Mouse (Mus musculus): ENCODE data around the gene Kl.

The Kl gene

GRCm38 (mm10) chr5:150952328-150952668 lies at the start of gene Kl:
Kl (plus strand) TSS chr5:150952607.
- no peak for DNase-seq (ENCODE audit: low spot score)

DNA sequence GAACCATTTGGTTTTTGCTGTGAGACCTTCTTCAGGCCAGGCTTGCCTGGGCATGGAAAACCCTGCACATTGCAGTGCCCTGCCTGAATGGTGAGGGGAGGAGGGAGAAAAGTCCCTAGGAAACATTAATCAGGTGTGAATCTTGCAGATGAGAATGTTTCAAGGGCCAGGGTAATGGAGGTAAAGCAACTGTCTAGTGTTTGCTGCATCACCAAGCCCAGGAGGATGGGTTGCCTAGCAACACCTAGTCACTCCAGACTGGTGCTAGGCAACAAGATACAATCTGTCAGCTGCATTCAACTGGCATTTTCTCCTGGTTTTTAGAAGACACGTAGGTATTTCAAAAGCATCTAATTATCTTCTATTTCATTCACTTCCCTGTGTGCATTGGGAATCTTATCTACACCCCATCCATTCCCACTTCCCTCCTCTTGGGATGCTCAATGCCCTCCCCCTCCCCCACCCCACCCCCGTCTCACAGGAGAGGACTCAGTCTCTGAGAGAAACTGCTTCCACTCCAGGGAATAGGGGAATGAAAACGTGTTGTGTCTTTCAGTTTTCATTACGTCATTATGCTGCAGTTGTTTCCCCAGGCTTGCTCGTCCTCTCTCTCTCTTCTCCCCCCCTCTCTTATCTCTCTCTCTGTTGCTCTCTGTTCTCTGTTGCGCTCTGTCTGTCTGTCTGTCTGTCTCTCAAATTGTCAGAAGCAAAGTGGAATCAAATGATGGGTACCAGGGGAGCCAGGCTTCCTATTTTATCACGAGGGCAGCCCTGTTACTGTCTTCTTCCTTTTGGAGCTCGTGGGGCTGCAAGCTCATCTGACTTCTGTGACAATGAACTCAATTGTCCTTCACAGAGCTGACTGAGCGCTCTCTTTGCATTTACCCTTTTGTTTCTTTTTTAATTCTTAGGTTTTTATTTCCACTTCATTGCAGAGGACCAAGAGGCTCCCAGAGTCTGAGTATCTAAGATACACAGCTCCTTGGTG lies 46.1 kb upstream of the Kl start:
- no peak for DNase-seq (ENCODE audit: low spot score)

GRCm38 (mm10) chr5:150912156-150912555 lies 40.3 kb upstream of the Kl start:
- DNase-seq (ENCODE audit: low spot score) = no peak

DNA sequence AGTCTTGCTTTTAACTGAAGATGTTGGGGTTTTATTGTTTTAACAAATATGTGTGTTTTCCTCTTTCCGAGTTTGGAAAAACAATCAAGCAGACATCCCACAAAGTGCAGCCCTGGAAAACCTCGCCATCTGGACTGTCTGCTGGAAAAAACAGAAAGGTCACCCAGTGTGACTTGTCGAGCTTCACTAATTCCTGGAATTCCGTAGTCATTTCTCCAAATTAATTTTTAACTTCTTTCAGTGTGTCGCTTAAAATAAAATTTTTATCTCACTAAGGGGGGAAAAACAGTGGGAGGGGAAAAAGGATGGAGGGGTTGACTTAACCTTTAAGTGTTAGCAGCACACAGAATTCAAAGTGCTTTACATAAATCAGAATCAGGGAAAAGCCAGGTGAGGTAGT lies 39.8 kb upstream of the Kl start:
- no peak for DNase-seq (ENCODE audit: low spot score)

GRCm38 (mm10) chr5:150915080-150916055 lies 37.0 kb upstream of the Kl start:
- DNase-seq (ENCODE audit: low spot score) = no peak

DNA sequence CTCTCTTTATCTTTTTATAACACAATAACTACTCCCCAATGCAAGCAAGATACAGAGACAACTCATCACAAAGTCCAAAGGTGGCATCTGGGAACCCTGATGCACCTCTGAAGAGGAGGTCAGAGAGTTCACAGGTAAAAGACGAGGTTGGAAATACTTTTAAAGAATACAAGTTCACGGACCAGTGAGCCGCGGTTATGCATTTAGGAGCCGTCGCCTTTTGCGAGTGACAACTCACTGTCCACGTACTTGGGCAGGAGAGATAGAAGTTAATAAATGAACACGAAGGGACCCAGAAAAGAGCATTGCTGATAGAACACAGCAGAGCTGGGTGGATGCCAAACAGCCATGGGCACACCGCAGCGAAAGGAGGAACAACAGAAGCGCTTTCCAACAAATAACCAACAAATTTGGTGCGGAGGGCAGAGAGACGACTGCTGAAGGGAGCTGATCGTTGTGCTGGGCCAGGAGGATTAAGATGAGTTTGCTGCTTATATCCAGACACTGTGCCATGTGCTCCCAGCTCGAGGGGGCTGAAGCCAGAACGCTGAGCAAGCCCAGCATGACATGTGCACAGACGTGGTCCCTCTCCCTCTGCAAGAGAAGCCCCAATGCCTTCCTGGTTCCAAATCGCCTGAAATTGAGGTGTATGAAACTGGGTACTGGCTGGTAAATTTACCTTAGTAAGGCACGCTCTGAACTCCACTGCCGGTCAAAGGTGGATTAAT lies 35.1 kb upstream of the Kl start:
- DNase-seq (ENCODE audit: low spot score) = no peak

- no peak for DNase-seq (ENCODE audit: low spot score)
Measured at GRCm38 (mm10) chr5:150918599-150918998, 33.8 kb upstream of the Kl start.

DNA sequence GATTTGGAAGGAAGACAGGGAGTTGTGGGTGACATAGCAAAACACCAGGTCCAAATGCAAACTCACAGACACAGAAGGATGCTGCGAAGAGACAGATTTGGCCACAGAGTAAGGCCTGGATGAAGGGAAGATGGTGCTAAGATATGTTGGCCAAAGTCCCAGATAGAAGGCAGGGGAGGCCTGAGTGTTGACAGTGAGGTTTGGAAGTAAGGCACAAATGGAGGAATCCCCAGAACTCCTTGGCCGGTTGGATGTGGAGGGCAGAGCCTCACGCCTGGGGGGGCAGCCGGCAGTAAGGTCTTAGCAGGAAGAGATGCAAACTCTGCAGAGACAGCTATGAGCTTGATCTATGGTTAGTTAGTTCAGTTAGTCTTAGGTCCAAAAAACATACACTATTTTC lies 33.1 kb upstream of the Kl start:
- DNase-seq (ENCODE audit: low spot score) = no peak

DNA sequence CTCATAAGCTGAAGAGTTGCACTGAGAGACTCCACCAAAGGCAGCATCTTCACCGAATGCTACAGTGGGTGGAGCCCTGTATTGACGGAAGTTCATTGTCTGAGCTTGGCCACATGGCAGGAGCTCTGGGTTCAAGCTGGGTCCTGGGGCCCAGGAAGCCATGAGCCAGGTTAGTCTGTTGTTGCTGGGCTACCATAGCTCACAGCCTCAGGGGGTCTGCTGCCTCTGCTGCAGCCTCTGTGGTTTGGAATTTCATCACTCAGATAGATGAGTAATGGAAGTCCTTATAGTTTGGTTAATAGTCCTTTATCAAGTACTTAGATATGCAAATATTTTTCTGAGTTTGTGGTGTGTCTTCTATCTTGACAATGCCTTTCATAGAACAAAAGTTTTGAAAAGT lies 32.4 kb upstream of the Kl start:
- DNase-seq (ENCODE audit: low spot score) = no peak

DNA sequence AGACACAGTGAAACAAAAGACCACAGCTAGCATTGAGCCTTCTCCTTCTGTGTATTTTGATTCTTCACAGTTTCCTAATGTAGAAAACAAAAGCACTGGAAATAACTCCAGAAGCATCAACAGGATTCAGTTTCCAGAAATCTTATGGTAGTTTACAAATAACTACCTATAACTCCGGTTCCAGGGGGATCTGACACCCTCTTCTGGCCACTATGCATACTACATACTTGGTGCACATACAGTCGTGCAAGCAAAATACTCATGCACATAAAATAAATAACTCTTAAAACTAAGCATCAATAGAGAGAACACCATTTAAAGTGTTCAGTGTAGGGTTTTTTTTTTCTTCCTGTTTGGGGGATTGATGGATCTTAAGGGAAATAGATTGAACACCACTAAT lies 23.0 kb upstream of the Kl start:
- DNase-seq (ENCODE audit: low spot score) = no peak

DNA sequence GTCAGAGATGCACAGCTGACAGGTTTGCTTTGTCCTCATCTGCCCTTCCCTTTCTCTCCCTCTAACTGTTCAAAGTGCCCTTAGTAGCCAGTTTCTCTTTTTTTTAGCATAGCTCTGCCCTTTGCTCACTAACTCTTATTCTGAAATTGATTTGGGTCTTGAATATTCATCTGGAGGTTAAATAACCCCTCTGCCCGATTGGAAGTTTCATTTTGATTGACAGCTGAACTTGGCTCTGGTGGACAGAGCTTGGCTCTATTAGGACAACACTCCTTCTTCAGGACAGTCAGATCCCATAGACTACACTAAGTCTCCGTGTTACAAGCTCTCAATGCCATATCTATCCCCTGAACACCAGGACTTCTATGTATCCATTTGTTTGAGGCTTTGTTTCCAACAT lies 19.8 kb upstream of the Kl start:
- DNase-seq (ENCODE audit: low spot score) = no peak

- no peak for DNase-seq (ENCODE audit: low spot score)
Measured at GRCm38 (mm10) chr5:150936213-150936612, 16.2 kb upstream of the Kl start.

- no peak for DNase-seq (ENCODE audit: low spot score)
Measured at GRCm38 (mm10) chr5:150936807-150937206, 15.6 kb upstream of the Kl start.

GRCm38 (mm10) chr5:150937501-150937900 lies 14.9 kb upstream of the Kl start:
- DNase-seq (ENCODE audit: low spot score) = no peak

- no peak for DNase-seq (ENCODE audit: low spot score)
Measured at GRCm38 (mm10) chr5:150945576-150945975, 6.8 kb upstream of the Kl start.

DNA sequence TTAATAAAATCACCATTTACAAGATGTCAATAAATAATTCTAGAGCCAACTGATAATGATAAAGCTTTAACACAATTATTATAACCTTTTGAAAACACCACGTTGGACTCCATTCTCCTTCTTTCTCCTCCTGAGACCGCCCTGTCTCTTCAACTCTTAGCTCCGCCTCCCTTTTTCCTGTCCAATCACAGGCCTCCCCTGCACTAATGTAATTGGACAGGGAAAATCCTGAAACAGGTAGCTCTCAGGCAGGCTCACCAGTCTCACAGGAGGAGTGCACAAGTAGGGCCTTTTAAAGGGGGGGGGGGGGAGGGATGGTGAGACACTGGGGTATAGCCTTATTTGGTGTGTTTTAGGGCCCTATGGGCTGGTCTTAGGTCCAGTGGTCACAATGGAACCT lies 3.3 kb upstream of the Kl start:
- DNase-seq (ENCODE audit: low spot score) = no peak

GRCm38 (mm10) chr5:150951325-150951724 lies 1.1 kb upstream of the Kl start:
- no peak for DNase-seq (ENCODE audit: low spot score)

DNA sequence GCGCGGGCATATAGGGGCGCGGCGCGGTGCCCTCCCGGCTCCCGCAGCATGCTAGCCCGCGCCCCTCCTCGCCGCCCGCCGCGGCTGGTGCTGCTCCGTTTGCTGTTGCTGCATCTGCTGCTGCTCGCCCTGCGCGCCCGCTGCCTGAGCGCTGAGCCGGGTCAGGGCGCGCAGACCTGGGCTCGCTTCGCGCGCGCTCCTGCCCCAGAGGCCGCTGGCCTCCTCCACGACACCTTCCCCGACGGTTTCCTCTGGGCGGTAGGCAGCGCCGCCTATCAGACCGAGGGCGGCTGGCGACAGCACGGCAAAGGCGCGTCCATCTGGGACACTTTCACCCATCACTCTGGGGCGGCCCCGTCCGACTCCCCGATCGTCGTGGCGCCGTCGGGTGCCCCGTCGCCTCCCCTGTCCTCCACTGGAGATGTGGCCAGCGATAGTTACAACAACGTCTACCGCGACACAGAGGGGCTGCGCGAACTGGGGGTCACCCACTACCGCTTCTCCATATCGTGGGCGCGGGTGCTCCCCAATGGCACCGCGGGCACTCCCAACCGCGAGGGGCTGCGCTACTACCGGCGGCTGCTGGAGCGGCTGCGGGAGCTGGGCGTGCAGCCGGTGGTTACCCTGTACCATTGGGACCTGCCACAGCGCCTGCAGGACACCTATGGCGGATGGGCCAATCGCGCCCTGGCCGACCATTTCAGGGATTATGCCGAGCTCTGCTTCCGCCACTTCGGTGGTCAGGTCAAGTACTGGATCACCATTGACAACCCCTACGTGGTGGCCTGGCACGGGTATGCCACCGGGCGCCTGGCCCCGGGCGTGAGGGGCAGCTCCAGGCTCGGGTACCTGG lies 488 bp downstream of the Kl start:
- no peak for DNase-seq (ENCODE audit: low spot score)

- no peak for DNase-seq (ENCODE audit: low spot score)
Measured at GRCm38 (mm10) chr5:150954791-150955190, 2.4 kb downstream of the Kl start.

- DNase-seq (ENCODE audit: low spot score) = no peak
Measured at GRCm38 (mm10) chr5:150959861-150960260, 7.5 kb downstream of the Kl start.

DNA sequence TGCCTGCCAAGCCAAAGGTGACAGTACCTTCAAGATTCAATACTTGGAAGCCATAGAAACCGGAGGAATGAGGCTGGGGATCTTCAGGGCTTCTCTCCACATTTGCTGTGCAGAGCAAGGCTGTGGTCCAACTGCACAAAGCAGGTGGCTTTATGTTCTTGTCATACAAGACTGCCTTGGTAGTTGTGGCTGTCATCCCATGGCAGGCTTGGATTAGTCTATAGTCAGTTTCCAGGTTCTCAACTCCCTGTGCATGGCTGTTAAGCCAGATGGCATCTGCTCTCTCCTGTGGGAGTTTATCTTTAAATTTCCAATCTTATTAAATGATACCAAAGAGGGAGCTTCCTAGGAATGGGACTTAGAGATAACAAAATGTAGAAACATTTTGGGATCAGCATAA lies 9.2 kb downstream of the Kl start:
- no peak for DNase-seq (ENCODE audit: low spot score)

Measured in c-Kit-positive CD71-positive TER-119-positive erythroid progenitor cells, embryonic 14.5 days (primary cell).